Mouse (Mus musculus): ENCODE data around the gene Tom1l2. TPM values are rescaled to one million over a fixed set of nuclear protein-coding genes. Genes with fewer than 3 reads are reported as not detected.

Tom1l2 gene
- polyA plus RNA-seq, 1 experiment from 2014 or later = 26.1 TPM

- H3K27ac ChIP-seq = no peak overlapping the region
- ATAC-seq (ENCODE audit: borderline replicate concordance, extremely low read depth, low FRiP score, low TSS enrichment) = no peak
- no peak overlapping the region for H3K4me2 ChIP-seq
- H3K36me3 ChIP-seq = peaks cover 71% of the 10 kb centered on the region
- no peaks in the 10 kb centered on the region; the same call in 1 of the 2 replicates for H3K9me3 ChIP-seq
- no peak overlapping the region for H3K9ac ChIP-seq
- H3K27me3 ChIP-seq = no peaks in the 10 kb centered on the region
- 75% methylated on average over 4 of the region's 4 CpGs for WGBS
- H3K4me1 ChIP-seq = peaks cover 10% of the 10 kb centered on the region; the same call in 1 of the 2 replicates
- no peak overlapping the region for H3K4me3 ChIP-seq
Observed at GRCm38 (mm10) chr11:60193556-60193955, 159.1 kb downstream of the Tom1l2 start.

- H3K9ac ChIP-seq = no peak overlapping the region
- no peaks in the 10 kb centered on the region for H3K27me3 ChIP-seq
- H3K4me2 ChIP-seq = no peak overlapping the region
- H3K27ac ChIP-seq = no peak overlapping the region
- peaks cover 10% of the 10 kb centered on the region; the same call in 1 of the 2 replicates for H3K4me1 ChIP-seq
- no peak overlapping the region for H3K4me3 ChIP-seq
- peaks cover 71% of the 10 kb centered on the region for H3K36me3 ChIP-seq
- H3K9me3 ChIP-seq = no peaks in the 10 kb centered on the region; the same call in 1 of the 2 replicates
- ATAC-seq (ENCODE audit: borderline replicate concordance, extremely low read depth, low FRiP score, low TSS enrichment) = no peak
- WGBS = 57% methylated on average over 6 of the region's 6 CpGs
Observed at GRCm38 (mm10) chr11:60192534-60192933, 160.2 kb downstream of the Tom1l2 start.

- no peak overlapping the region for H3K4me3 ChIP-seq
- H3K9ac ChIP-seq = no peak overlapping the region
- H3K36me3 ChIP-seq = peaks cover 85% of the 10 kb centered on the region
- no peaks in the 10 kb centered on the region for H3K27me3 ChIP-seq
- no peaks in the 10 kb centered on the region; the same call in 1 of the 2 replicates for H3K9me3 ChIP-seq
- no peak for ATAC-seq (ENCODE audit: borderline replicate concordance, extremely low read depth, low FRiP score, low TSS enrichment)
- WGBS = 72% methylated on average over 17 of the region's 17 CpGs
- peaks cover 21% of the 10 kb centered on the region for H3K4me1 ChIP-seq
- no peak overlapping the region for H3K4me2 ChIP-seq
- no peak overlapping the region for H3K27ac ChIP-seq
Observed at GRCm38 (mm10) chr11:60190055-60190641, 162.6 kb downstream of the Tom1l2 start.

- Histone ChIP-seq H3K27ac (no peak overlapping the region; the same call in 1 of the 2 replicates), H3K36me3 (peaks cover 79% of the 10 kb centered on the region), H3K27me3 (no peaks in the 10 kb centered on the region), H3K9me3 (no peaks in the 10 kb centered on the region; the same call in 1 of the 2 replicates), H3K4me2 (no peak overlapping the region), H3K9ac (no peak overlapping the region), H3K4me1 (peaks cover 27% of the 10 kb centered on the region), H3K4me3 (no peak overlapping the region)
- WGBS = 84% methylated on average over 21 of the region's 21 CpGs
- no peak for ATAC-seq (ENCODE audit: borderline replicate concordance, extremely low read depth, low FRiP score, low TSS enrichment)
Observed at GRCm38 (mm10) chr11:60189501-60190040, 163.1 kb downstream of the Tom1l2 start.

GRCm38 (mm10) chr11:60188275-60188853 is 164.3 kb downstream of the Tom1l2 start:
- Histone ChIP-seq H3K9me3 (no peaks in the 10 kb centered on the region), H3K27me3 (no peaks in the 10 kb centered on the region), H3K9ac (no peak overlapping the region), H3K36me3 (peaks cover 67% of the 10 kb centered on the region), H3K4me1 (peaks cover 39% of the 10 kb centered on the region), H3K27ac (no peak overlapping the region), H3K4me3 (no peak overlapping the region), H3K4me2 (no peak overlapping the region)
- 87% methylated on average over 25 of the region's 25 CpGs for WGBS
- ATAC-seq (ENCODE audit: borderline replicate concordance, extremely low read depth, low FRiP score, low TSS enrichment) = no peak

- WGBS = 82% methylated on average over 11 of the region's 11 CpGs
- H3K4me3 ChIP-seq = no peak overlapping the region
- ATAC-seq (ENCODE audit: borderline replicate concordance, extremely low read depth, low FRiP score, low TSS enrichment) = no peak
- no peak overlapping the region for H3K9ac ChIP-seq
- H3K27ac ChIP-seq = no peak overlapping the region
- H3K4me1 ChIP-seq = peaks cover 52% of the 10 kb centered on the region
- H3K9me3 ChIP-seq = no peaks in the 10 kb centered on the region
- peaks cover 63% of the 10 kb centered on the region for H3K36me3 ChIP-seq
- H3K4me2 ChIP-seq = no peak overlapping the region
- no peaks in the 10 kb centered on the region for H3K27me3 ChIP-seq
Observed at GRCm38 (mm10) chr11:60187070-60187469, 165.6 kb downstream of the Tom1l2 start.

- peaks cover 51% of the 10 kb centered on the region for H3K36me3 ChIP-seq
- ATAC-seq (ENCODE audit: borderline replicate concordance, extremely low read depth, low FRiP score, low TSS enrichment) = no peak
- H3K4me2 ChIP-seq = peak overlapping the region; percentile 1; the same call in 1 of the 2 replicates
- H3K9ac ChIP-seq = no peak overlapping the region
- no peaks in the 10 kb centered on the region for H3K27me3 ChIP-seq
- peaks cover 67% of the 10 kb centered on the region for H3K4me1 ChIP-seq
- 65% methylated on average over 20 of the region's 20 CpGs for WGBS
- H3K27ac ChIP-seq = 0 out of 2 replicates have a peak overlapping the region, but pooled peaks have one; percentile 2
- H3K9me3 ChIP-seq = no peaks in the 10 kb centered on the region
- H3K4me3 ChIP-seq = no peak overlapping the region
Observed at GRCm38 (mm10) chr11:60185396-60186231, 167.1 kb downstream of the Tom1l2 start.

GRCm38 (mm10) chr11:60184346-60185325 is 168.1 kb downstream of the Tom1l2 start:
- no peak; the same call in 1 of the 2 replicates for ATAC-seq (ENCODE audit: borderline replicate concordance, extremely low read depth, low FRiP score, low TSS enrichment)
- peaks cover 42% of the 10 kb centered on the region for H3K36me3 ChIP-seq

GRCm38 (mm10) chr11:60182741-60183140 is 170.0 kb downstream of the Tom1l2 start:
- WGBS = 45% methylated on average over 2 of the region's 2 CpGs
- no peak overlapping the region for H3K9ac ChIP-seq
- H3K4me1 ChIP-seq = peaks cover 83% of the 10 kb centered on the region
- no peaks in the 10 kb centered on the region for H3K9me3 ChIP-seq
- H3K4me2 ChIP-seq = no peak overlapping the region
- no peak for ATAC-seq (ENCODE audit: borderline replicate concordance, extremely low read depth, low FRiP score, low TSS enrichment)
- H3K36me3 ChIP-seq = peaks cover 23% of the 10 kb centered on the region
- H3K4me3 ChIP-seq = no peak overlapping the region
- no peaks in the 10 kb centered on the region for H3K27me3 ChIP-seq
- no peak overlapping the region for H3K27ac ChIP-seq

More at GRCm38 (mm10) chr11:60184346-60185325, 168.1 kb downstream of the Tom1l2 start:
- Histone ChIP-seq H3K27me3 (no peaks in the 10 kb centered on the region), H3K4me2 (no peak overlapping the region), H3K27ac (no peak overlapping the region), H3K4me3 (no peak overlapping the region), H3K4me1 (peaks cover 75% of the 10 kb centered on the region), H3K9me3 (no peaks in the 10 kb centered on the region), H3K9ac (no peak overlapping the region)
- 45% methylated on average over 22 of the region's 22 CpGs for WGBS

GRCm38 (mm10) chr11:60182116-60182670 is 170.5 kb downstream of the Tom1l2 start:
- Histone ChIP-seq H3K9me3 (no peaks in the 10 kb centered on the region), H3K4me2 (no peak overlapping the region), H3K27me3 (no peaks in the 10 kb centered on the region), H3K4me3 (no peak overlapping the region), H3K4me1 (peaks cover 88% of the 10 kb centered on the region), H3K36me3 (peaks cover 17% of the 10 kb centered on the region), H3K9ac (no peak overlapping the region), H3K27ac (no peak overlapping the region)
- 77% methylated on average over 12 of the region's 12 CpGs for WGBS
- no peak for ATAC-seq (ENCODE audit: borderline replicate concordance, extremely low read depth, low FRiP score, low TSS enrichment)
